Mouse (Mus musculus): ENCODE data around the gene Tnni3k. TPM values are rescaled to one million over a fixed set of nuclear protein-coding genes. Genes with fewer than 3 reads are reported as not detected.

Gene Tnni3k
- total and polyA plus RNA-seq, 3 experiments: 0.11 TPM; not detected in 2

GRCm38 (mm10) chr3:155034323-155034722 is 20.9 kb downstream of the Tnni3k start:
- no peaks in the 10 kb centered on the region for H3K4me1 ChIP-seq (ENCODE audit: insufficient read depth, low read depth, low read length)
- TF ChIP-seq GATA1 (IDR thresholded peaks at IDR 0.05; ENCODE audit: borderline replicate concordance, low read length): no peak
- TF ChIP-seq POLR2AphosphoS5 (IDR thresholded peaks at IDR 0.05; ENCODE audit: insufficient replicate concordance, low read depth, low read length): no peak
- no peak for TF ChIP-seq GATA2 (IDR thresholded peaks at IDR 0.05; ENCODE audit: borderline replicate concordance, low read depth, low read length)
- TF ChIP-seq TAL1 (conservative IDR thresholded peaks at IDR 0.05; ENCODE audit: low read depth, low read length): no peak
- TF ChIP-seq CTCF (IDR thresholded peaks at IDR 0.05; ENCODE audit: low read depth, low read length): no peak
- no peaks in the 10 kb centered on the region for H3K36me3 ChIP-seq (replicated peaks)
- DNase-seq (ENCODE audit: low spot score): no peak
- H3K9me3 ChIP-seq (replicated peaks): peaks cover 31% of the 10 kb centered on the region
- no peak overlapping the region for H3K4me3 ChIP-seq (ENCODE audit: low read depth, low read length)
- H3K27me3 ChIP-seq (ENCODE audit: insufficient read depth, low read length): no peaks in the 10 kb centered on the region
- no peak for ATAC-seq (ENCODE audit: extremely low read depth, insufficient number of reproducible peaks, low FRiP score, poor library complexity, severe bottlenecking)

DNA sequence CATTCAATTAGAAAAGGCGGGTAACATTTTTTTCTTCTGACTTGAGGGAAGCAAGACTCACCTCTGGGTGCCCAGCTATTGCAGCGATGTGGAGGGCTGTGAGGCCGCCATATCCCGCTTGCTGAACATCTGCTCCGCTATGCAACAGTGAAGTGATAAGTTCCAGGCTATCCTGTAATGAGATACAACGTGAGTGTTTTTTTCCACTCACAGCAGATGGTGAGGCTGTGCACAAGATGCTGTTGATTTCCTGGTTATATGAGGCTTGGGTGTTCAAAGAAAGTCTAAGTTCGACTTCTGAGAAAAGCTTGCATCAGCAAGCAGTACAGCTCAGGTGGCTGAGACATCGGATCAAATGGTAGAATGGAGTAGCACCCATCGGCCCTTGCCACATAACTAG is 25.0 kb downstream of the Tnni3k start:
- Histone ChIP-seq H3K4me3 (ENCODE audit: low read depth, low read length) (no peak overlapping the region), H3K27me3 (ENCODE audit: insufficient read depth, low read length) (no peaks in the 10 kb centered on the region), H3K9me3 (replicated peaks) (peaks cover 15% of the 10 kb centered on the region), H3K4me1 (ENCODE audit: insufficient read depth, low read depth, low read length) (no peaks in the 10 kb centered on the region), H3K36me3 (replicated peaks) (no peaks in the 10 kb centered on the region)
- DNase-seq (ENCODE audit: low spot score) (no peak), ATAC-seq (ENCODE audit: extremely low read depth, insufficient number of reproducible peaks, low FRiP score, poor library complexity, severe bottlenecking) (no peak)
- TF ChIP-seq POLR2AphosphoS5 (IDR thresholded peaks at IDR 0.05; ENCODE audit: insufficient replicate concordance, low read depth, low read length) (no peak), TAL1 (conservative IDR thresholded peaks at IDR 0.05; ENCODE audit: low read depth, low read length) (no peak), GATA1 (IDR thresholded peaks at IDR 0.05; ENCODE audit: borderline replicate concordance, low read length) (no peak), CTCF (IDR thresholded peaks at IDR 0.05; ENCODE audit: low read depth, low read length) (no peak)

GRCm38 (mm10) chr3:155002781-155003180 is 52.4 kb downstream of the Tnni3k start:
- TF ChIP-seq CTCF (IDR thresholded peaks at IDR 0.05; ENCODE audit: low read depth, low read length): no peak
- TF ChIP-seq TAL1 (conservative IDR thresholded peaks at IDR 0.05; ENCODE audit: low read depth, low read length): no peak
- TF ChIP-seq POLR2AphosphoS5 (IDR thresholded peaks at IDR 0.05; ENCODE audit: insufficient replicate concordance, low read depth, low read length): no peak
- no peak for TF ChIP-seq GATA1 (IDR thresholded peaks at IDR 0.05; ENCODE audit: borderline replicate concordance, low read length)
- TF ChIP-seq GATA2 (IDR thresholded peaks at IDR 0.05; ENCODE audit: borderline replicate concordance, low read depth, low read length): no peak
- Histone ChIP-seq H3K9me3 (replicated peaks) (peaks cover 7% of the 10 kb centered on the region), H3K36me3 (replicated peaks) (no peaks in the 10 kb centered on the region), H3K27me3 (ENCODE audit: insufficient read depth, low read length) (no peaks in the 10 kb centered on the region), H3K4me1 (ENCODE audit: insufficient read depth, low read depth, low read length) (no peaks in the 10 kb centered on the region), H3K4me3 (ENCODE audit: low read depth, low read length) (no peak overlapping the region)
- DNase-seq (ENCODE audit: low spot score) (no peak), ATAC-seq (ENCODE audit: extremely low read depth, insufficient number of reproducible peaks, low FRiP score, poor library complexity, severe bottlenecking) (no peak)

- Histone ChIP-seq H3K9me3 (replicated peaks) (peaks cover 7% of the 10 kb centered on the region), H3K36me3 (replicated peaks) (no peaks in the 10 kb centered on the region), H3K4me1 (ENCODE audit: insufficient read depth, low read depth, low read length) (no peaks in the 10 kb centered on the region), H3K27me3 (ENCODE audit: insufficient read depth, low read length) (no peaks in the 10 kb centered on the region), H3K4me3 (ENCODE audit: low read depth, low read length) (no peak overlapping the region)
- DNase-seq (ENCODE audit: low spot score) (no peak), ATAC-seq (ENCODE audit: extremely low read depth, insufficient number of reproducible peaks, low FRiP score, poor library complexity, severe bottlenecking) (no peak)
- TF ChIP-seq GATA1 (IDR thresholded peaks at IDR 0.05; ENCODE audit: borderline replicate concordance, low read length) (no peak), GATA2 (IDR thresholded peaks at IDR 0.05; ENCODE audit: borderline replicate concordance, low read depth, low read length) (no peak), POLR2AphosphoS5 (IDR thresholded peaks at IDR 0.05; ENCODE audit: insufficient replicate concordance, low read depth, low read length) (no peak), TAL1 (conservative IDR thresholded peaks at IDR 0.05; ENCODE audit: low read depth, low read length) (no peak), CTCF (IDR thresholded peaks at IDR 0.05; ENCODE audit: low read depth, low read length) (no peak)
Measured at GRCm38 (mm10) chr3:155001056-155001455, 54.2 kb downstream of the Tnni3k start.

GRCm38 (mm10) chr3:154992678-154993077 is 62.5 kb downstream of the Tnni3k start:
- DNase-seq (ENCODE audit: low spot score): no peak
- ATAC-seq (ENCODE audit: extremely low read depth, insufficient number of reproducible peaks, low FRiP score, poor library complexity, severe bottlenecking): no peak
- Histone ChIP-seq H3K9me3 (replicated peaks) (peaks cover 12% of the 10 kb centered on the region), H3K4me1 (ENCODE audit: insufficient read depth, low read depth, low read length) (no peaks in the 10 kb centered on the region), H3K27me3 (ENCODE audit: insufficient read depth, low read length) (no peaks in the 10 kb centered on the region), H3K36me3 (replicated peaks) (no peaks in the 10 kb centered on the region), H3K4me3 (ENCODE audit: low read depth, low read length) (no peak overlapping the region)
- TF ChIP-seq GATA2 (IDR thresholded peaks at IDR 0.05; ENCODE audit: borderline replicate concordance, low read depth, low read length) (no peak), CTCF (IDR thresholded peaks at IDR 0.05; ENCODE audit: low read depth, low read length) (no peak)

DNA sequence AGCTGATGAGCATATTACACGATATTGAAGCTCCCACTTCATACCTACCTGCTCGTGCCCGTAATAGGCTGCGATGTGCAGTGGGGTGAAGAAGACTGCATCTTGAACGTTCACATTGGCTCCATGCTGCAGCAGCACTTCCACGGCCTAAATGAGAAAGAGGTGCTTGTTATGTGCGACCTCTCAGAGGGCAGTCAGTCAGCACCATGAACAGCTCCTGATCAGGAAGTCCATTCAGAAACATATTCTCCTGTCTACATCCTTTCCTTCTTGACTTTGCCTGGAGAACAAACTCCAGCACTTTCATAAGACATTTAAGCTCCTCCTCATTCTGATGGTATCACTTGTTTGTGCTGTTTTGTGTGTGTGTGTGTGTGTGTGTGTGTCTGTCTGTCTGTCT is 76.1 kb downstream of the Tnni3k start:
- Histone ChIP-seq H3K4me3 (ENCODE audit: low read depth, low read length) (no peak overlapping the region), H3K9me3 (replicated peaks) (peaks cover 21% of the 10 kb centered on the region), H3K4me1 (ENCODE audit: insufficient read depth, low read depth, low read length) (no peaks in the 10 kb centered on the region), H3K36me3 (replicated peaks) (no peaks in the 10 kb centered on the region), H3K27me3 (ENCODE audit: insufficient read depth, low read length) (no peaks in the 10 kb centered on the region)
- no peak for DNase-seq (ENCODE audit: low spot score)
- TF ChIP-seq GATA2 (IDR thresholded peaks at IDR 0.05; ENCODE audit: borderline replicate concordance, low read depth, low read length) (no peak), TAL1 (conservative IDR thresholded peaks at IDR 0.05; ENCODE audit: low read depth, low read length) (no peak), CTCF (IDR thresholded peaks at IDR 0.05; ENCODE audit: low read depth, low read length) (no peak), POLR2AphosphoS5 (IDR thresholded peaks at IDR 0.05; ENCODE audit: insufficient replicate concordance, low read depth, low read length) (no peak), GATA1 (IDR thresholded peaks at IDR 0.05; ENCODE audit: borderline replicate concordance, low read length) (no peak)
- ATAC-seq (ENCODE audit: extremely low read depth, insufficient number of reproducible peaks, low FRiP score, poor library complexity, severe bottlenecking): no peak

- no peaks in the 10 kb centered on the region for H3K36me3 ChIP-seq (replicated peaks)
- no peak overlapping the region for H3K4me3 ChIP-seq (ENCODE audit: low read depth, low read length)
- peaks cover 16% of the 10 kb centered on the region for H3K9me3 ChIP-seq (replicated peaks)
- no peak for DNase-seq (ENCODE audit: low spot score)
- no peak for TF ChIP-seq TAL1 (conservative IDR thresholded peaks at IDR 0.05; ENCODE audit: low read depth, low read length)
- TF ChIP-seq POLR2AphosphoS5 (IDR thresholded peaks at IDR 0.05; ENCODE audit: insufficient replicate concordance, low read depth, low read length): no peak
- no peak for TF ChIP-seq CTCF (IDR thresholded peaks at IDR 0.05; ENCODE audit: low read depth, low read length)
- no peak for TF ChIP-seq GATA2 (IDR thresholded peaks at IDR 0.05; ENCODE audit: borderline replicate concordance, low read depth, low read length)
- TF ChIP-seq GATA1 (IDR thresholded peaks at IDR 0.05; ENCODE audit: borderline replicate concordance, low read length): no peak
- ATAC-seq (ENCODE audit: extremely low read depth, insufficient number of reproducible peaks, low FRiP score, poor library complexity, severe bottlenecking): no peak
- H3K27me3 ChIP-seq (ENCODE audit: insufficient read depth, low read length): no peaks in the 10 kb centered on the region
- H3K4me1 ChIP-seq (ENCODE audit: insufficient read depth, low read depth, low read length): no peaks in the 10 kb centered on the region
Measured at GRCm38 (mm10) chr3:154971626-154972025, 83.6 kb downstream of the Tnni3k start.

All from G1E (cell line).